Mouse (Mus musculus) kidney, embryonic 15.5 days (tissue): ENCODE measurements around the gene Ipcef1. TPM values are rescaled to one million over a fixed set of nuclear protein-coding genes. Genes with fewer than 3 reads are reported as not detected.
"Not testable (repeated sequence)": the region's sequence is repeated elsewhere in the genome, so short reads cannot be mapped to it uniquely, and the experiment has no call there.

Source experiments
- ATAC-seq: fragments of 200-750 bp; cut with Nextera tagmentation; replicated peaks from 2 replicates; pipeline ENCODE4 v1.8.0; 2017; ENCODE audit warnings: moderate TSS enrichment; ENCODE audit not compliant: low FRiP score
- H3K27ac ChIP-seq: fragments of 300-500 bp; sonication (generic); 2 replicates; pipeline ENCODE4 v1.5.1; 2015; ENCODE audit warnings: mild to moderate bottlenecking, inconsistent platforms
- H3K27me3 ChIP-seq: fragments of 300-500 bp; sonication (generic); 2 replicates; pipeline ENCODE4 v1.6.1; 2015; ENCODE audit warnings: inconsistent platforms
- H3K36me3 ChIP-seq: fragments of 300-500 bp; sonication (generic); 2 replicates; pipeline ENCODE4 v1.6.1; 2015; ENCODE audit warnings: inconsistent platforms
- H3K4me1 ChIP-seq: fragments of 300-500 bp; sonication (generic); 2 replicates; pipeline ENCODE4 v1.6.1; 2015; ENCODE audit warnings: inconsistent platforms
- H3K4me2 ChIP-seq: fragments of 300-500 bp; sonication (generic); 2 replicates; pipeline ENCODE4 v1.6.1; 2015; ENCODE audit warnings: moderate library complexity, mild to moderate bottlenecking, inconsistent platforms
- H3K4me3 ChIP-seq: fragments of 300-500 bp; sonication (generic); replicated peaks from 2 replicates; pipeline ENCODE4 v1.5.1; 2015; ENCODE audit warnings: mild to moderate bottlenecking, inconsistent platforms
- H3K9ac ChIP-seq: fragments of 300-500 bp; sonication (generic); 2 replicates; pipeline ENCODE4 v1.6.1; 2015; ENCODE audit warnings: mild to moderate bottlenecking, inconsistent platforms
- H3K9me3 ChIP-seq: fragments of 300-500 bp; sonication (generic); replicated peaks from 2 replicates; pipeline ENCODE4 v1.6.1; 2016; ENCODE audit warnings: inconsistent platforms
- WGBS: fragments of 180-500 bp; shearing (Covaris S2); methylation state at CpG from one replicate; pipeline ENCODE4 v1.1.7; 2015; ENCODE audit warnings: mixed read lengths; 5-methylcytosine and 5-hydroxymethylcytosine counted together
- polyA plus RNA-seq: library from polyadenylated mRNA; unstranded; fragments of >200 nt; fragmentation: Nextera tagmentation; extraction: Ambion mirVana; gene quantifications from 2 replicates; pipeline ENCODE4 v1.2.1, GENCODE M21; 2015

Ipcef1 gene
- polyA plus RNA-seq, 1 experiment from 2014 or later: 1.9 TPM

- Histone ChIP-seq H3K4me2 (no peak overlapping the region), H3K27me3 (no peaks in the 10 kb centered on the region), H3K9ac (no peak overlapping the region), H3K27ac (no peak overlapping the region), H3K4me3 (no peak overlapping the region), H3K4me1 (no peaks in the 10 kb centered on the region), H3K36me3 (no peaks in the 10 kb centered on the region), H3K9me3 (no peaks in the 10 kb centered on the region)
- WGBS: 88% methylated on average over 2 of the region's 2 CpGs
- ATAC-seq: no peak
Measured at GRCm38 (mm10) chr10:7033459-7033858, 18.8 kb downstream of the Ipcef1 start.

- ATAC-seq: no peak
- WGBS: 88% methylated on average over 1 of the region's 1 CpGs
- no peaks in the 10 kb centered on the region for H3K27me3 ChIP-seq
Measured at GRCm38 (mm10) chr10:7025028-7025427, 27.2 kb downstream of the Ipcef1 start.

GRCm38 (mm10) chr10:7020551-7020950, 31.7 kb downstream of the Ipcef1 start:
- Histone ChIP-seq H3K4me2 (no peak overlapping the region), H3K4me3 (no peak overlapping the region), H3K9ac (no peak overlapping the region), H3K36me3 (no peaks in the 10 kb centered on the region), H3K9me3 (no peaks in the 10 kb centered on the region), H3K27ac (no peak overlapping the region), H3K4me1 (0 out of 2 replicates have a peak, but pooled peaks cover 4% of the 10 kb centered on the region), H3K27me3 (no peaks in the 10 kb centered on the region)
- 60% methylated on average over 9 of the region's 9 CpGs for WGBS
- no peak for ATAC-seq

More at GRCm38 (mm10) chr10:7025028-7025427, 27.2 kb downstream of the Ipcef1 start:
- Histone ChIP-seq H3K4me2 (no peak overlapping the region), H3K27ac (no peak overlapping the region), H3K4me3 (no peak overlapping the region), H3K36me3 (no peaks in the 10 kb centered on the region), H3K9ac (no peak overlapping the region), H3K9me3 (no peaks in the 10 kb centered on the region), H3K4me1 (0 out of 2 replicates have a peak, but pooled peaks cover under 1% of the 10 kb centered on the region)

GRCm38 (mm10) chr10:7019781-7020386, 32.4 kb downstream of the Ipcef1 start:
- Histone ChIP-seq H3K4me2 (no peak overlapping the region), H3K27me3 (no peaks in the 10 kb centered on the region), H3K36me3 (no peaks in the 10 kb centered on the region), H3K4me3 (no peak overlapping the region), H3K27ac (no peak overlapping the region), H3K9ac (no peak overlapping the region), H3K9me3 (no peaks in the 10 kb centered on the region), H3K4me1 (0 out of 2 replicates have a peak, but pooled peaks cover 4% of the 10 kb centered on the region)
- WGBS: 50% methylated on average over 7 of the region's 7 CpGs
- peak; percentile 56; the same call in 1 of the 2 replicates for ATAC-seq

GRCm38 (mm10) chr10:7015199-7015598, 37.1 kb downstream of the Ipcef1 start:
- peak; percentile 86 for ATAC-seq
- Histone ChIP-seq H3K27ac (peak overlapping the region; percentile 72), H3K27me3 (no peaks in the 10 kb centered on the region), H3K4me2 (no peak overlapping the region), H3K9me3 (no peaks in the 10 kb centered on the region), H3K36me3 (no peaks in the 10 kb centered on the region), H3K9ac (no peak overlapping the region), H3K4me3 (no peak overlapping the region), H3K4me1 (0 out of 2 replicates have a peak, but pooled peaks cover 7% of the 10 kb centered on the region)
- 40% methylated on average over 1 of the region's 1 CpGs for WGBS

- no peaks in the 10 kb centered on the region for H3K9me3 ChIP-seq
- ATAC-seq: no peak
- no peak overlapping the region for H3K4me3 ChIP-seq
- H3K27me3 ChIP-seq: no peaks in the 10 kb centered on the region
- no peak overlapping the region for H3K27ac ChIP-seq
- no peaks in the 10 kb centered on the region for H3K36me3 ChIP-seq
- no peak overlapping the region for H3K4me2 ChIP-seq
- 70% methylated on average over 8 of the region's 8 CpGs for WGBS
- H3K4me1 ChIP-seq: 0 out of 2 replicates have a peak, but pooled peaks cover 4% of the 10 kb centered on the region
- H3K9ac ChIP-seq: no peak overlapping the region
Measured at GRCm38 (mm10) chr10:7010543-7010942, 41.7 kb downstream of the Ipcef1 start.

GRCm38 (mm10) chr10:7004980-7005538, 47.2 kb downstream of the Ipcef1 start:
- H3K4me3 ChIP-seq: no peak overlapping the region
- no peak overlapping the region for H3K9ac ChIP-seq
- no peaks in the 10 kb centered on the region for H3K36me3 ChIP-seq
- WGBS: 68% methylated on average over 5 of the region's 5 CpGs
- H3K4me2 ChIP-seq: no peak overlapping the region
- no peak overlapping the region for H3K27ac ChIP-seq
- no peaks in the 10 kb centered on the region for H3K4me1 ChIP-seq
- ATAC-seq: no peak
- H3K9me3 ChIP-seq: no peaks in the 10 kb centered on the region
- no peaks in the 10 kb centered on the region for H3K27me3 ChIP-seq

- not testable (repeated sequence) for H3K27me3 ChIP-seq, H3K27ac ChIP-seq, H3K9ac ChIP-seq, H3K4me3 ChIP-seq, H3K9me3 ChIP-seq, ATAC-seq, H3K4me1 ChIP-seq, H3K36me3 ChIP-seq, H3K4me2 ChIP-seq
Measured at GRCm38 (mm10) chr10:7003898-7004297, 48.4 kb downstream of the Ipcef1 start.

- ATAC-seq: no peak
- H3K4me3 ChIP-seq: no peak overlapping the region
Measured at GRCm38 (mm10) chr10:6999355-6999754, 52.9 kb downstream of the Ipcef1 start.

GRCm38 (mm10) chr10:6998576-6999250, 53.6 kb downstream of the Ipcef1 start:
- Histone ChIP-seq H3K4me1 (no peaks in the 10 kb centered on the region), H3K36me3 (no peaks in the 10 kb centered on the region), H3K27me3 (no peaks in the 10 kb centered on the region), H3K9ac (no peak overlapping the region), H3K27ac (no peak overlapping the region), H3K4me2 (no peak overlapping the region), H3K9me3 (no peaks in the 10 kb centered on the region), H3K4me3 (no peak overlapping the region)
- ATAC-seq: no peak
- 84% methylated on average over 4 of the region's 4 CpGs for WGBS

More at GRCm38 (mm10) chr10:6999355-6999754, 52.9 kb downstream of the Ipcef1 start:
- no peaks in the 10 kb centered on the region for H3K9me3 ChIP-seq
- H3K27ac ChIP-seq: no peak overlapping the region
- no peaks in the 10 kb centered on the region for H3K36me3 ChIP-seq
- H3K4me2 ChIP-seq: no peak overlapping the region
- WGBS: 83% methylated on average over 3 of the region's 3 CpGs
- H3K27me3 ChIP-seq: no peaks in the 10 kb centered on the region
- no peaks in the 10 kb centered on the region for H3K4me1 ChIP-seq
- no peak overlapping the region for H3K9ac ChIP-seq

GRCm38 (mm10) chr10:6996895-6997294, 55.4 kb downstream of the Ipcef1 start:
- Histone ChIP-seq H3K4me1 (no peaks in the 10 kb centered on the region), H3K4me2 (no peak overlapping the region), H3K27ac (no peak overlapping the region), H3K4me3 (no peak overlapping the region), H3K36me3 (no peaks in the 10 kb centered on the region), H3K27me3 (no peaks in the 10 kb centered on the region), H3K9me3 (no peaks in the 10 kb centered on the region), H3K9ac (no peak overlapping the region)
- ATAC-seq: no peak
- WGBS: 72% methylated on average over 3 of the region's 3 CpGs

GRCm38 (mm10) chr10:6988555-6988954, 63.7 kb downstream of the Ipcef1 start:
- Histone ChIP-seq H3K36me3 (no peaks in the 10 kb centered on the region), H3K4me3 (no peak overlapping the region), H3K27ac (no peak overlapping the region), H3K9ac (no peak overlapping the region), H3K27me3 (no peaks in the 10 kb centered on the region), H3K9me3 (no peaks in the 10 kb centered on the region), H3K4me1 (no peaks in the 10 kb centered on the region), H3K4me2 (no peak overlapping the region)
- WGBS: 58% methylated on average over 1 of the region's 1 CpGs
- ATAC-seq: no peak
